Mouse (Mus musculus): ENCODE data around the gene Cdk12.
A peak's percentile ranks its signal among the peaks of the same experiment; 100 is the strongest.

- TF ChIP-seq POLR2A (IDR thresholded peaks at IDR 0.05; ENCODE audit: borderline replicate concordance, extremely low read depth, insufficient read depth, insufficient read length, poor library complexity, severe bottlenecking) (no peak), CTCF (IDR thresholded peaks at IDR 0.05; ENCODE audit: borderline replicate concordance, extremely low read depth, insufficient read depth, insufficient read length) (peak; percentile 24; the same call in 1 of the 2 replicates)
Measured at GRCm38 (mm10) chr11:98284230-98284629, 81.4 kb downstream of the Cdk12 start.
